Mouse (Mus musculus) kidney, embryonic 16.5 days (tissue): ENCODE results near the gene Drd4. TPM values are rescaled to one million over a fixed set of nuclear protein-coding genes. Genes with fewer than 3 reads are reported as not detected.
A peak's percentile ranks its signal among the peaks of the same experiment; 100 is the strongest.
"Not testable (repeated sequence)": the region's sequence is repeated elsewhere in the genome, so short reads cannot be mapped to it uniquely, and the experiment has no call there.

ENCODE experiments used
- ATAC-seq: fragments of 200-750 bp; cut with Nextera tagmentation; 2 replicates; pipeline ENCODE4 v1.8.0; 2017; ENCODE audit warnings: moderate TSS enrichment; ENCODE audit not compliant: low FRiP score, low TSS enrichment
- H3K27ac ChIP-seq: fragments of 300-500 bp; sonication (generic); 2 replicates; pipeline ENCODE4 v1.5.1; 2014; ENCODE audit warnings: low read length
- H3K27me3 ChIP-seq: fragments of 300-500 bp; sonication (generic); 2 replicates; pipeline ENCODE4 v1.6.1; 2014; ENCODE audit warnings: low read length, control low read depth, mixed read lengths; ENCODE audit not compliant: insufficient read depth
- H3K36me3 ChIP-seq: fragments of 300-500 bp; sonication (generic); 2 replicates; pipeline ENCODE4 v1.6.1; 2014; ENCODE audit warnings: low read length, control low read depth, mixed read lengths; ENCODE audit not compliant: insufficient read depth
- H3K4me1 ChIP-seq: fragments of 300-500 bp; sonication (generic); 2 replicates; pipeline ENCODE4 v1.6.1; 2014; ENCODE audit warnings: low read length, control low read depth, mixed read lengths; ENCODE audit not compliant: insufficient read depth
- H3K4me2 ChIP-seq: fragments of 300-500 bp; sonication (generic); replicated peaks from 2 replicates; pipeline ENCODE4 v1.6.1; 2014; ENCODE audit warnings: low read depth, low read length
- H3K4me3 ChIP-seq: fragments of 300-500 bp; sonication (generic); 2 replicates; pipeline ENCODE4 v1.5.1; 2014; ENCODE audit warnings: mild to moderate bottlenecking, low read length
- H3K9ac ChIP-seq: fragments of 300-500 bp; sonication (generic); replicated peaks from 2 replicates; pipeline ENCODE4 v1.6.1; 2014; ENCODE audit warnings: low read length
- H3K9me3 ChIP-seq: fragments of 300-500 bp; sonication (generic); 2 replicates; pipeline ENCODE4 v1.6.1; 2016; ENCODE audit warnings: low read length, control low read depth
- WGBS: fragments of 180-500 bp; shearing (Covaris S2); extraction: QIAGEN DNeasy Blood & Tissue Kit; methylation state at CpG from one replicate; pipeline ENCODE4 v1.1.7; 2014; 5-methylcytosine and 5-hydroxymethylcytosine counted together
- polyA plus RNA-seq: library from polyadenylated mRNA; unstranded; fragments of >200 nt; fragmentation: Nextera tagmentation; extraction: Ambion mirVana; gene quantifications from 2 replicates; pipeline ENCODE4 v1.2.1, GENCODE M21; 2015

The Drd4 gene
- 1.3 and 1.5 TPM in 2 replicates for polyA plus RNA-seq

DNA sequence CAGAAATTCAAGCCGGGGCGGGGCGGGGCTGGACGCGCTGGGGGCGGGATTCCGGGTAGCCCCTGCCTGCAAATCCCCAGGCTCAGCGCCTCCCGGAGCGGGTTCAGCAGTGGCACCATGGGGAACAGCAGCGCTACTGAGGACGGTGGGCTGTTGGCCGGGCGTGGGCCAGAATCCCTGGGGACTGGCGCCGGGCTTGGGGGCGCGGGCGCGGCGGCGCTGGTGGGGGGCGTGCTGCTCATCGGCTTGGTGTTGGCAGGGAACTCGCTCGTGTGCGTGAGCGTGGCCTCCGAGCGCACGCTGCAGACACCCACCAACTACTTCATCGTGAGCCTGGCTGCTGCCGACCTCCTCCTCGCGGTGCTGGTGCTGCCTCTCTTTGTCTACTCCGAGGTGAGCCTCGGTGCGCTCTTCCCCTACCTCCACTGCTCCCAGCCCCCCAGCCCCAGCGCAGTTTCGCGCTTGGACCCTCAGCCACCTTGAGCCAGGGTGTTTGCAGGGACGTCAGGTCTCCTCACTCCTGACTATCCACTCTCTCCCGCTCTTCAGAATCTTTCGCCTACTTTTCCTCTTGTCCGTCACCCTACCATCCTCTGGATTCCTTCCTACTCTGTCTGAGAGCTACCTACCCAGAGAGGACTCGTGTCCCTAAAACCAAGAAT, at the start of gene Drd4:
Gene Drd4, plus strand, starts transcription at position 86 of the 662 bp plus-strand sequence.
- H3K27me3 ChIP-seq: peaks cover 47% of the 10 kb centered on the region
- peak within 1 kb of the TSS; percentile 59 for H3K9ac ChIP-seq
- no peaks in the 10 kb centered on the region for H3K36me3 ChIP-seq
- WGBS: 3% methylated on average over 40 of the region's 46 CpGs
- H3K4me3 ChIP-seq: peak within 1 kb of the TSS; percentile 50
- H3K9me3 ChIP-seq: no peaks in the 10 kb centered on the region
- H3K27ac ChIP-seq: no peak within 1 kb of the TSS
- ATAC-seq: peak; percentile 73
- H3K4me1 ChIP-seq: peaks cover 15% of the 10 kb centered on the region
- H3K4me2 ChIP-seq: peak within 1 kb of the TSS; percentile 84

DNA sequence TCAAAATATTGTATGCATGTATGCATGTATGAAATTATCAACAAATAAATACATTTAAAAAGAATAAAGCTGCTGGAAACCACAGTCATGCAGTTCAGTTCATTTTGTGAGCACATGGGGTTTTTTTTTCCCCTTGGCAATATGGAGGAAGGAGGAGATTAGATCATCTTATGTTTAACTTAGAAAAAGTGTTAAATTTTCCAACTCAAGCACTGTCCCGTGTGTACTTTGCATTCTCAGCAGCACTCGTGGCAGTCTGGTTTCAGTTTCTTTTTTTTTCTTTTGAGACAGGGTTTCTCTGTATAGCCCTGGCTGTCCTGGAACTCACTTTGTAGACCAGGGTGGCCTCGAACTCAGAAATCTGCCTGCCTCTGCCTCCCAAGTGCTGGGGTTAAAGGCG, 41.3 kb upstream of the Drd4 start:
- peaks cover 66% of the 10 kb centered on the region for H3K36me3 ChIP-seq
- H3K27ac ChIP-seq, H3K9ac ChIP-seq: not testable (repeated sequence)

DNA sequence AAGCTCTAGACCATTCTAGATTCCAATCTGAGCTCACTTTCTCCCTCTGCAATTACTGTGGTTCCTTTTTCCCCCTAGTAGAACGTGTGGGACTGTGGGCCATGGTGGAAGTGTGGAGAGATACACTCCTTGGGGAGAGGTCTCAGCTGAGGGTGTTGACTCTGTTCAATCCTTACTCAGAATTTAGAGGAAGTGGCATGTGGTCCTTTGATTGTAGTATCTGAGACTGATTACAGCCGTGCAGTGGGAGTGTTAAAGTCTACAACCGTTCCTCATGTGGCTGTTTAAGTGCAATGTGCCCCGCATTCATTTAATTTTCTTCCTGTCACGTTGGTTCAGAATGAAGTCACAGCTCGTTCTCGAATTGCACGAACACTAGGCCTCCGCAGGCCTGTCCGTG, 35.6 kb upstream of the Drd4 start:
- no peak overlapping the region for H3K9ac ChIP-seq
- no peak overlapping the region for H3K4me3 ChIP-seq
- peaks cover 80% of the 10 kb centered on the region for H3K36me3 ChIP-seq
- no peaks in the 10 kb centered on the region for H3K27me3 ChIP-seq
- no peak overlapping the region for H3K4me2 ChIP-seq
- no peak overlapping the region for H3K27ac ChIP-seq
- H3K9me3 ChIP-seq: no peaks in the 10 kb centered on the region
- H3K4me1 ChIP-seq: no peaks in the 10 kb centered on the region
- 91% methylated on average over 10 of the region's 10 CpGs for WGBS
- no peak for ATAC-seq

More for the DNA sequence above, 41.3 kb upstream of the Drd4 start:
- not testable (repeated sequence) for H3K4me1 ChIP-seq, ATAC-seq, H3K9me3 ChIP-seq, H3K4me2 ChIP-seq, H3K27me3 ChIP-seq, H3K4me3 ChIP-seq
- 90% methylated on average over 4 of the region's 4 CpGs for WGBS

DNA sequence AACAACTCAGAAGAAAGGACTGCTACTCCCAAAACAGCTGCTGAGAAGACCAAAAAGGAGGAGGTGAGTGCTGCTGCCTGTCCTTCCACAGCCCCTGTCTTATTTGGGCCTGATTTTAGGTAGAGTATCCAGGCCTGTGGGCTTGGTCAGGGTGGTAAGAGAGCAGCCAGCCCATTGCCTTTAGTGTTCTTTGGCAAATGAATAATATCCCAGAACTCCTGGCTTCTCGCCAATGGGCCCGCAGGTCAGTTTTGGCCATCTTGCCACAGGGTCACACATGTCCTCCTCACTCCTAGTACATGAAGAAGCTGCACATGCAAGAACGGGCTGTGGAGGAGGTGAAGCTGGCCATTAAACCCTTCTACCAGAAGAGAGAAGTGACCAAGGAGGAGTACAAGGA, 30.3 kb upstream of the Drd4 start:
- H3K9ac ChIP-seq: no peak overlapping the region
- peaks cover 12% of the 10 kb centered on the region for H3K4me1 ChIP-seq
- no peaks in the 10 kb centered on the region for H3K9me3 ChIP-seq
- peaks cover 78% of the 10 kb centered on the region for H3K36me3 ChIP-seq
- ATAC-seq: no peak
- H3K4me2 ChIP-seq: no peak overlapping the region
- WGBS: 96% methylated on average over 3 of the region's 3 CpGs
- H3K27ac ChIP-seq: no peak overlapping the region
- no peak overlapping the region for H3K4me3 ChIP-seq
- H3K27me3 ChIP-seq: no peaks in the 10 kb centered on the region

DNA sequence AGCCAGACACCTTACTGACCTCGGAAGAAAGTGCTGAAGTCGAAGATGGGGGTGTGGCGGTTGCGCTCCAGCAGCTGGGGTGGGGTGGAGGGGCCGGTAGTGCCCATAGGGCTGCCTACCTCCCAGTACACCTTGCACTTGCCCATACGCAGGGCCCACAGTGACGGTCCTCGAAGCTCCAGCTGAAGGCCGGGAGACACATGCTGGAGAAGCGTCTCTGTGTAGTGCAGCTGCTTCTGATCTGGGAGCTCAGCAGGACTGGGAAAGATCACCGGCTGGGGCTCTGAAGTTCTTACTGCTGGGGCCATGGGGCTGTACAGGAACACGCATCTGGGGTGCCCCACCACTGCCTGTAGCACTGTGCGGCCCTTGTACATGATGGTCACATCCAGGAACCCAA, 28.2 kb upstream of the Drd4 start:
- peaks cover 57% of the 10 kb centered on the region for H3K36me3 ChIP-seq
- H3K4me2 ChIP-seq: no peak overlapping the region
- H3K4me3 ChIP-seq: no peak overlapping the region
- H3K27ac ChIP-seq: no peak overlapping the region
- H3K27me3 ChIP-seq: no peaks in the 10 kb centered on the region
- H3K9me3 ChIP-seq: no peaks in the 10 kb centered on the region
- no peak overlapping the region for H3K9ac ChIP-seq
- H3K4me1 ChIP-seq: peaks cover 14% of the 10 kb centered on the region
- WGBS: 89% methylated on average over 13 of the region's 13 CpGs
- no peak for ATAC-seq

- Histone ChIP-seq H3K27me3 (no peaks in the 10 kb centered on the region), H3K36me3 (peaks cover 52% of the 10 kb centered on the region), H3K4me2 (no peak overlapping the region), H3K4me3 (no peak overlapping the region), H3K4me1 (peaks cover 14% of the 10 kb centered on the region), H3K9ac (no peak overlapping the region), H3K27ac (no peak overlapping the region), H3K9me3 (no peaks in the 10 kb centered on the region)
- WGBS: 74% methylated on average over 11 of the region's 11 CpGs
- ATAC-seq: no peak
Measured at GRCm38 (mm10) chr7:141264041-141264700, 27.6 kb upstream of the Drd4 start.

- no peaks in the 10 kb centered on the region for H3K9me3 ChIP-seq
- no peak overlapping the region for H3K4me3 ChIP-seq
- no peak overlapping the region for H3K9ac ChIP-seq
- H3K36me3 ChIP-seq: peaks cover 44% of the 10 kb centered on the region
- peaks cover 14% of the 10 kb centered on the region for H3K4me1 ChIP-seq
- peak overlapping the region; percentile 78 for H3K4me2 ChIP-seq
- WGBS: 25% methylated on average over 12 of the region's 12 CpGs
- H3K27me3 ChIP-seq: no peaks in the 10 kb centered on the region
- no peak overlapping the region for H3K27ac ChIP-seq
- peak; percentile 66 for ATAC-seq
Measured at GRCm38 (mm10) chr7:141264761-141265410, 26.9 kb upstream of the Drd4 start.

GRCm38 (mm10) chr7:141265411-141265738, 26.4 kb upstream of the Drd4 start:
- H3K36me3 ChIP-seq: peaks cover 40% of the 10 kb centered on the region
- peak; percentile 21 for ATAC-seq
- no peaks in the 10 kb centered on the region for H3K9me3 ChIP-seq
- no peak overlapping the region for H3K27ac ChIP-seq
- H3K27me3 ChIP-seq: no peaks in the 10 kb centered on the region
- peaks cover 14% of the 10 kb centered on the region for H3K4me1 ChIP-seq
- peak overlapping the region; percentile 57; the same call in 1 of the 2 replicates for H3K4me3 ChIP-seq
- 41% methylated on average over 11 of the region's 11 CpGs for whole genome bisulfite sequencing
- H3K9ac ChIP-seq: no peak overlapping the region
- H3K4me2 ChIP-seq: peak overlapping the region; percentile 78

DNA sequence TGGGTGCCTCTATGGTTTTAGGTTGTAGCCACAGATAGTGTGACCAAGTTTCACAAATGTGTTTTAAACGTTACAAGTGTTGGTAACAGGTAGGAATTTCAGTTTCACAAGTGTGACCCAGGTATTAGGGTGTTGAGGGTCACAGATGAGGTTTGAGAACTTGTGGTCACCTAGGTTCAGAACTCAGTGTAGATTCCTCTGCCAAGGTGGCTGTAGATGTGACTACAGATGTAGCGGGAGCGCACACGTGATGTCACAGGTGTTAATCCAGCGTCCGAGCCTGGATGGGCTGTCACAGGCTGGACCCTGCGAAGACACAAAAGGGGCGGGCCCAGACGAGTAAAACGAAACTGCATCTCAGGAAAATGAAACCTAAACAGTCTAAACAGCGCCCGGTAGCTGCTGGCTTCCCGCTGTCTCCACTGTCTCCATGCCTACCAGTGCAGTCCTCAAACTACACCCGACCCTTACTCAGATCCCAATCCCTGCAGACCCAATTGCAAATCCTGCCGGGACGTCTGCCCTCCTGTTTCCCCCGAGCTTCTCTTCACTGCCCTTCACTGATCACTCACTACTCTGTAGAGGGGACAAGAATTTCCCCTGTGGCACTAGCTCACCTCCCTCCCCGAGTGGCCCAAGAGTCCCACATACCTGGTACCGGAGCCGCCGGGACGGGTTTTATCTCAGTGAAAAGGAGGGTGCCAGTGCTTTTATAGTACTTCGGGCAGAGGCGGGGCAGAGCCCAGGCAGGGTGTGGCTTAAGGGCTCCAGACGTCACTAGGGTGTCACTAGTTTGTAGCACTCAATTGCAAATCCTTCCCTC, 25.9 kb upstream of the Drd4 start, which contains the start of gene Irf7:
Gene Irf7, minus strand, starts transcription at position 743 of the 823 bp plus-strand sequence.
- peaks cover 34% of the 10 kb centered on the region for H3K36me3 ChIP-seq
- peak; percentile 67 for ATAC-seq
- peak within 1 kb of the TSS; percentile 63 for H3K9ac ChIP-seq
- peak within 1 kb of the TSS; percentile 57 for H3K4me3 ChIP-seq
- no peak within 1 kb of the TSS for H3K27ac ChIP-seq
- no peaks in the 10 kb centered on the region for H3K9me3 ChIP-seq
- H3K4me1 ChIP-seq: peaks cover 14% of the 10 kb centered on the region
- H3K4me2 ChIP-seq: peak within 1 kb of the TSS; percentile 78
- no peaks in the 10 kb centered on the region for H3K27me3 ChIP-seq
- 4% methylated on average over 25 of the region's 25 CpGs for WGBS
